Mouse (Mus musculus) heart, adult 11 months (tissue): ENCODE data around the gene Gpr183.

ENCODE experiments used
- DNase-seq: peaks from one replicate; pipeline ENCODE4 v3.0.0; 2022

The Gpr183 gene

GRCm38 (mm10) chr14:121987287-121987686, 22.3 kb upstream of the Gpr183 start:
- peak; percentile 85 for DNase-seq

- peak; percentile 80 for DNase-seq
Measured at GRCm38 (mm10) chr14:121986028-121986427, 21.0 kb upstream of the Gpr183 start.

- DNase-seq: peak; percentile 93
Measured at GRCm38 (mm10) chr14:121985477-121985876, 20.5 kb upstream of the Gpr183 start.

DNA sequence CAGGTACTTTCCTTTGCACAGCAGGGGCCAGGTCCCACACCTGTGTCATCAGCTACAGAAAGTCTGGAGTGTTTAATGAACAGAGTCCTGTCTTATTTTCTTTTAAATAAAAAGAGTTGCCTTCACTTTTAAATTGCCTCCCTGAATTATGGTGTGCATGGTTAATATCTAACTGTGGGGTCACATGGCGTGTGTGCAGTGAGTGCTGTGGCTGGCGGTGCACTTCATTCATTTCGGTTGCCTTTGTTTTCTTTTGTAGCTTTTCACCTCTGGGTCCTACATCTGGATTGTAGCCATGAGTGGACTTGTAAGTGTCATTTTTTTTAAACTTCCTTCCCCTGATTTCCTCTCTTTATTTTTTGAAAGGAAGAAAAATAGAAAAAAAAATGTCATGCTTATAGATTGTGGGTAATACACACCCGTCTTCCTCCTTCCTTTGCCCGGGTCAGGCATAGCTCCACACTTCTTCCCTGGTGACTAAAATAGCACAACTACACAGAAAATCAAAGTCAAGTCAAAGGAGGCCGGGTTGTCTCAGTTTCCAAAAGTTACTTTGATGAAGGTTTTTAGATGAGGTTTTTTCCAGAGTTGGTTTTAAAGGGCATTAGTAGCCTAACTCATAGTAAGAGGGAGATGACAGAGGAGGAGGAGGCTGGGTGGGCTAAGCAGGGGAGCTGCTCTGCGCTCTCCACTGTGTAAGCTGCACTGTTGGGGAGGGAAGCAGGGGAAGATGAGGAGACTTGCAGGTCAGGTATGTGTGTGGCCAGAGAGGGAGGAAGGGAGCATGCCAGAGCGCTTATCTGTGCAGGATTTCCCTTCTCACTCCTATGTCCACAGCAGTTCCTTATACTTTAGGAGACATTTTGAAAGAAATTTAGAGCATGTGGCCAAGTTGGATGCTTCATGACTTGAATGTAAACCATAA, 18.3 kb upstream of the Gpr183 start:
- peak; percentile 86 for DNase-seq

- peak; percentile 57 for DNase-seq
Measured at GRCm38 (mm10) chr14:121981531-121981930, 16.5 kb upstream of the Gpr183 start.

DNA sequence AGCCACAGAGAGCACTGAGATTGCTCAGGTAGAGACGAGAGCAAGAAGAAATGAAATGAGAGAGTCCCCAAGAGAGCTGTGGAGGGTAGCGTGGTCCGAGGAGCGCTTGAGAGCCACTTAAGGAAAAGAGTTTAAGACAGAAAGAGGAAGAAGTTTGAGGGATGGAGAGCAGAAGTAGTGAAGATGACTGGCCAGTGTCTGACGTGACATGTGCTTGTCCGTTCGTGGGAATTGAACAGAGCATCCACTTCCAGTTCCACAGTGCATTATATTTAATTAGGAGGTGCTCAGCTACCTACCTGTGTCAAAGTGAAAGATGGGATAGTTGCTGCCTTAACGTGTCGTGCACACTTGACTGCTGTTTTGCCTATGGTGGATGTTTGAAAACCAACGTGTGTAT, 8.1 kb upstream of the Gpr183 start:
- DNase-seq: peak; percentile 78

GRCm38 (mm10) chr14:121970402-121970801, 5.4 kb upstream of the Gpr183 start:
- peak; percentile 40 for DNase-seq

DNA sequence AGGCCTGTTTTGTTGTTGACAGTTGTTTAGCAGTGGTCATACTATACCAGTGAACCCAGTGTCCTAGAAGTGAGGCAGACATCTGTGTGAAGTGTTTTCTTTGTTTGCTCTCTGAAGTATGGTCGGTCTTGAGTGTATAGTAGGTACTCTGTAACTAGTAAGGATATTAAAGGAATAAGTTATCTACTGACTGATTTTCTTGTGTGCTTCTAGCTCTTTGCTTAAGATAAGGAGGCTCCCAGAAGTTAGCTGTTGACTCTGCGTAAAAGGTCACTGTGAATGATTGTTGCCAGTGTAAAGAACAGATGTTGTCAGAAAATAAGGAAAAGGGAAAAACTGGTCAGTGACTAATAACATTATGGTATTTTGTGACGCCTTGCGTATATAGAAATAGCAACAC, 2.1 kb upstream of the Gpr183 start:
- DNase-seq: no peak

GRCm38 (mm10) chr14:121965461-121965860, 466 bp upstream of the Gpr183 start:
- DNase-seq: peak; percentile 66

- peak; percentile 86 for DNase-seq
Measured at GRCm38 (mm10) chr14:121963942-121964335, 1.1 kb downstream of the Gpr183 start.

DNA sequence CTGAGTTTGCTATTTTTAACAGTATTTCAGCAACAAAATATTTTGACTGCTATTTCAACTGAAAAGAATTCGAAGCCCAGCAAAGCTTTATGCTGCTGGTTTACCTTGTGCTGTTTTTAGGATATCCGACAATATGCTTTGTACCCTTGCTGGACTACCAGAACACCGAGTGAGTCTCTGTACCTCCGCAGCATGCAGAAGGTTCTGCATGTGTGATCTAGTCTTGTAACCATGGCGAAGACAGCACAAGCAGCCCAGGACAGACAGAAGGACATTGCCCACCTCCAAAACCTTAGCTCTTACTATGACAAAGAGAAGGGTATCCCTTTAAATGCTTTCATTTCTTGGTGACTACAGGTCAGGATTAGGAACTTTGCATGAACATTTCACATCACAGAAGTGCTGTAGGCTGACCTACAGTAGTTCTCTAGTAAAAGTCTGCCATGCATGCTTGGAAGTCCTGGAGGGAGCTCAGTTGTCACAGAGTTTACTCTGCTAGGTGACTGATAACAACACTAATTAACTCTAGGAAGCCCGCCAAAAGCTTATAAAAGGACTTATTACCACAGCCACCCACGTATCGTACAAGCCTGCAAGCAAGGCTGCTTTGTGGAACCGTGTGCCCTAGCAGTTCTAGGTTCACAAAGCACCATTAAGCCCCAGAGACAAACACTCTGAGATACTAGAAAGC, 1.6 kb downstream of the Gpr183 start:
- peak; percentile 86 for DNase-seq

DNA sequence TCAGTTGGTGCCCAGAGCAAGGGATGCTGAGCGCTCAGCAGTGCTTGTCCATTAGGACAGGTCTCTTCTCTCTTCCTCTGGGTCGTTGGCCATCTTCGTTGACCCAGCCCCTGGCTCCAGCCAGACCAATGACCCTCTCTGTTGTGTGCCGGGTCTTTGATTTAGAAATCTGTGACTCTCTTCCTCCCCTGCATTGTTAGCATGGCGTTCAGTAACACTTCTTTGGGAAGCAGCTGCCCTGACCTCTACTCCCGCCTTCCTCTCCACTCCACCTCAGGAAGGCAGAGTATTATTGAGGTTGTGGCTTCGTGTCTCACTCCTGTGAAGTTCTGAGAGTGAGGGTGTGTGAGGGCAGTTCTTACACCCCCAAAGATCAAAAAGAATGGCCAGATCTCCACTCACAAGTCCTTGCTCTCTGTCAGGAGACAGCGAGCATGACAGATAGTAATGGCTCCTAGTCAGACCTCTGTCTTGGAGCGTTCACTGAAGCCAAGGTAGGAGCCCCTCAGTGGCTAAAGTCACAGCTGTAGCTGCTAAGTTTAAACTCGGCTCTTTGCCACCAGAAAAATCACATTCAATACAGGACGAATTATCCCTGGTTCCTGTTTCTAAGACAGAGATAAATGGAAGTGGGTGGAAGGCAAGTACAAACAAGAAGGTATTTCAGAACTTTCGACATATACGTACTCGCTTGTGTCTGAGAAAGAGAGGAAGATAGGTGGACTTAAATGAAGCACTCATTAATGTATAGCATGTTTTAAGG, 2.7 kb downstream of the Gpr183 start:
- DNase-seq: peak; percentile 93

GRCm38 (mm10) chr14:121961496-121962127, 3.4 kb downstream of the Gpr183 start:
- peak; percentile 79 for DNase-seq

DNA sequence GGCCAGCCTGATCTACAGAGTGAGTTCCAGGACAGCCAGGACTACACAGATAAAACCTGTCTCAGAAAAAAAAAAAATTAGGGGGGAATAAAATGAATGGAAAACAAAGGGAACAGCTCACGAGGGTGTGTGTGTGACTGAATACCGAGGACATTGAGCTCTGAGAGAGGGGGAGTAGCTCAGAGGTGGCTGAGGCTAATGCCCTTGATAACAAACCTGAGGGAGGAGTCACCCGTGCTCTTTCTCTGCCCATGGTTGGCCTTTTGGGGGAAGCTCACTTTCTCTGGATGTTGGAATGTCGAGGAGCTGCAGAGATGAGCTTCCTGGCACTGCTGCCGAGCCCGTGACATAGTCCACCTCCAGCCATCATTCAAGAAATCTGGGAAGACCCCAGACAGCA, 4.0 kb downstream of the Gpr183 start:
- DNase-seq: peak; percentile 86

DNA sequence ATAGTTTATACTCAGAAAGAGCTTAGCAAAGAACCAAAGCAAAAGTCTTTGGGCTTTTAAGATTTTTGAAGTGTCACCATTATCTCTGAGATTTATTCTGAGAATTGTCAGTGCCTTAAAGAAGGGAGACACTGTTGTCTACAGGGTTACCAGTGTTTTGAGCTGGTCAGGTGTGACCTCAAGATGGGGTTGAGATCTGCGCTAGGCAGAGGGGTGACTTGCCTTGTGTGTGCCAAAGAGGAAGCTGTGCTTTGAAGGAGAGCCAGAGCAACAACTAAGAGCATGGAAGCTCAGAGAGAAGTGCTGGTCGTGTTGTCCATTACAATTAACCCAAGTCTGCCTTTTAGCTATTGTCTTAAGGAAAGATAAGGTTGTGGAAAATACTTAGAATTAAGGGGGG, 4.5 kb downstream of the Gpr183 start:
- peak; percentile 88 for DNase-seq

GRCm38 (mm10) chr14:121960031-121960430, 5.0 kb downstream of the Gpr183 start:
- DNase-seq: no peak

GRCm38 (mm10) chr14:121959538-121959980, 5.4 kb downstream of the Gpr183 start:
- DNase-seq: peak; percentile 34

GRCm38 (mm10) chr14:121958751-121959537, 6.1 kb downstream of the Gpr183 start:
- DNase-seq: peak; percentile 90

DNA sequence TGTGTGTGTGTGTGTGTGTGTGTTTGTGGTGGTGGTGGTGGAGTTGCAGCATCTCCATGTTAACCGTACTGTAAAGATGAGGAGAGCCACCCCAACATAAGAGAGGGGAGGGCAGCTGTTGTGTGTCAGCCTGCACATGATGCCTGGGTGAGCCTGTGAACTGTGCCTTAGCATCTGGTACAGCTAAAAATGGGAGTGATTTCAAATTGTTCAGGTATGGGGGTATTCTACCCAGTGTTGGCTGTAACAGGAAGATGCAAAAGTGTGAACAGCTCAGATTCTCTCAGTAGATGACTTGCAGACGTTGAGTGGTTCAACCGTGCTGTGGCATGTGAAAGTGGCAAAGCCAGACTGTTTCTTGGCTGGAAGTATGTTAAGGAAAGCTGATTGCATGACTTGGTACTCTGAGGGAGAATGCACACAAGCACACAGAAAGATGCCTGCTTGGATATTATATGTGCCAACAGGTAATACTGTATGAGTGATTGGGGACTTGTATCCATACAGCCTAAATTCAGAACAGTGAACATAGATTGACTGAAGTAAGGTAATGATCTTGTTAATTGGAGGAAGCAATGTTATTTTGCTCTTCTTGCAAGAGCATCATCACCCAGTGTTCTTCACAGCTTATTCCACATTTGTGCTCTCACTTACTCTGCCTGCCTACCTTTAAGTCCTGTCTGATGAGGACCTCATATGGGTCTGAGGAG, 6.8 kb downstream of the Gpr183 start:
- DNase-seq: peak; percentile 56

DNA sequence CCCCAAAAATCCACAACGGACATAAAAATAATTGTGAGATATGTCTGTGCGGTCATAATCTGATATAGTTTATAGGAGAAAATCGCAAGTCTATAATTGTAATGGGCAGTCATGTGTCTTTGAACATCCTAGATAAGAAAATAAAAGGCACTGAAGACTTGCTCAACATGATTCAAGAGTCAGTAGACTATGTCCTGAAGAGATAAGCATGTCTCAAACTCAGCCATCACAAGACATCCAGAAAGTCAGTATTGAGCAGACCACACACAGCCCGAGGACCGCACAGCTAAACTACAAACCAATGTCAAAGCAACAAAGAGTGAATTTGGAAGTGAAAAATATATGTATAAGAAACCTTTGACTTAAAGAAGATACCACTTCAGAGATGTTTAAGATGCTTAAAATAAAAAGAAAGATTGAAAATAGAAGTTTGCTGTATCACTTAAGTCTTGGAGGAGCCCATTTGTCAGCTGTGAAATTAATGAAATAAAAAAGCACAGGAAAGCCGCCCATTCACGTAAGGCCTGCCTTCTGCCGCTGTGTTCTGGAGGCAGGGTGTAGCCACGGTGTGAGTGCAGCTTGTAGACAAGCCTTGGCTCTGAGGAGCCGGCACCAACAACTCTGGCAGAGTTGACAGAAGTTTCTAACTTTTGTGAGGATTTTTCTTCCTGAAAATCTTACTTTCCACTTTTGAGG, 7.7 kb downstream of the Gpr183 start:
- peak; percentile 35 for DNase-seq
